Mouse (Mus musculus) liver, adult 2 months (tissue): ENCODE measurements at regions not wholly inside any gene's neighbourhood (a gene's known extent, or its start where the extent isn't known, plus 50 kb on each side); places are given as distances from the start of the nearest gene placed in this dataset.

Experiments
- DNase-seq: peaks from one replicate; pipeline ENCODE4 v3.0.0-alpha.2; 2011; ENCODE audit warnings: low read depth, low spot score; ENCODE audit errors: extremely low read depth
- H3K27ac ChIP-seq: fragments of 200-500 bp; replicated peaks from 2 replicates; pipeline ENCODE4 v1.5.1; 2012; ENCODE audit warnings: low read depth, mild to moderate bottlenecking, control low read depth, inconsistent platforms, low read length; ENCODE audit not compliant: insufficient read depth
- H3K27me3 ChIP-seq: fragments of 200-500 bp; 2 replicates; pipeline ENCODE4 v1.6.1; 2012; ENCODE audit warnings: mild to moderate bottlenecking, moderate library complexity, low read length, inconsistent platforms; ENCODE audit not compliant: control insufficient read depth, insufficient read depth
- H3K36me3 ChIP-seq: fragments of 200-500 bp; 2 replicates; pipeline ENCODE4 v1.6.1; 2012; ENCODE audit warnings: low read length, inconsistent platforms; ENCODE audit not compliant: control insufficient read depth, insufficient read depth
- H3K4me1 ChIP-seq: fragments of 200-500 bp; 2 replicates; pipeline ENCODE4 v1.6.1; 2011; ENCODE audit warnings: low read length; ENCODE audit not compliant: control insufficient read depth, insufficient read depth
- H3K4me3 ChIP-seq: fragments of 200-500 bp; 2 replicates; pipeline ENCODE4 v1.5.1; 2011; ENCODE audit warnings: low read depth, mild to moderate bottlenecking, control low read depth, low read length, moderate library complexity; ENCODE audit not compliant: insufficient read depth
- H3K79me2 ChIP-seq: fragments of 200-500 bp; 2 replicates; pipeline ENCODE4 v1.6.1; 2012; ENCODE audit warnings: inconsistent platforms, mild to moderate bottlenecking, low read length, moderate library complexity; ENCODE audit not compliant: control insufficient read depth, insufficient read depth
- H3K9ac ChIP-seq: fragments of 200-500 bp; 2 replicates; pipeline ENCODE4 v1.6.1; 2012; ENCODE audit warnings: low read depth, mild to moderate bottlenecking, control low read depth, inconsistent platforms, low read length
- CTCF ChIP-seq: fragments of 200-500 bp; IDR thresholded peaks from 2 replicates; pipeline ENCODE4 v1.5.1; 2011; ENCODE audit warnings: low read depth, low read length, control low read depth
- POLR2A ChIP-seq: fragments of 200-500 bp; IDR thresholded peaks from 2 replicates; pipeline ENCODE4 v1.6.1; 2011; ENCODE audit warnings: low read length, control low read depth; ENCODE audit not compliant: insufficient read depth; ENCODE audit errors: extremely low read depth
- WGBS: fragments of 180-500 bp; shearing (Covaris S2); methylation state at CpG from one replicate; pipeline ENCODE4 v1.1.7; 2018; 5-methylcytosine and 5-hydroxymethylcytosine counted together

DNA sequence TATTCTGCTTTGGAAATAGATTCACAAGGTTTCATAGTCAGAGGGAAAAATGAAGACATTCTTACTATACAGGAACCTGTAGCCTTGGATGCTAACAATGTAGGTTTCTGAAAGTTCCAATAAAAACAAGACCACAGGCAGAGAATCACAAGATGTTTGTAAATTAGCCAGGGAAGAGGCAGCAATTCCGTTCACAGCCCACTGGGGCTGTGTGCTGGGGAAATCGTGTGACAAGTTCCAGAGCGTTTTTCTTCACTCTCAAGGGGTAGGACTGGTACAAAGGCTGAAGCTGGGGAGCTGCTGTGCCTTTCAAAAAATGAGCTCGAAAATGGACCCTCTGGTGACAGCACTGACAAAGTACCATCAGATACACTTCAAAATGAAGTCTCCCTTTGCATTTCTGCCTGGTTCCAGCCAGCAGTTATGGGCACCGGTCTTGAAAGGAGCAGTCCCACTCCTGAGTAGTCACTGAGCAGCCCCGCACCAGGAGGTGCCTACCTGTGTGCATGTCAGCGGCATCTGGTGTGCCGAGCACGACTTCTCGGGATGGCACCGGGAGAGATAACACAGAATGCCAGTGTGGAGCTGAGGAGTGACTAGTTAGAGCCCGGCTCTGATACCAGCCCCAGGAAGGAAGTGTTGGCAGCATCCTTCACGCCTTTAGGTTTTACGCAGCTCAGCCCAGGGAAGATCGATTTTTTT is 77.0 kb upstream of the Mpp6 start:
- no peaks in the 10 kb centered on the region for H3K79me2 ChIP-seq
- 58% methylated on average over 15 of the region's 15 CpGs for WGBS
- no peaks in the 10 kb centered on the region for H3K27me3 ChIP-seq
- peaks cover 4% of the 10 kb centered on the region for H3K4me1 ChIP-seq
- no peaks in the 10 kb centered on the region for H3K36me3 ChIP-seq
- TF ChIP-seq CTCF = no peak
- TF ChIP-seq POLR2A = no peak
- no peak overlapping the region for H3K9ac ChIP-seq
- DNase-seq = no peak
- no peak overlapping the region for H3K4me3 ChIP-seq
- H3K27ac ChIP-seq = no peak overlapping the region

DNA sequence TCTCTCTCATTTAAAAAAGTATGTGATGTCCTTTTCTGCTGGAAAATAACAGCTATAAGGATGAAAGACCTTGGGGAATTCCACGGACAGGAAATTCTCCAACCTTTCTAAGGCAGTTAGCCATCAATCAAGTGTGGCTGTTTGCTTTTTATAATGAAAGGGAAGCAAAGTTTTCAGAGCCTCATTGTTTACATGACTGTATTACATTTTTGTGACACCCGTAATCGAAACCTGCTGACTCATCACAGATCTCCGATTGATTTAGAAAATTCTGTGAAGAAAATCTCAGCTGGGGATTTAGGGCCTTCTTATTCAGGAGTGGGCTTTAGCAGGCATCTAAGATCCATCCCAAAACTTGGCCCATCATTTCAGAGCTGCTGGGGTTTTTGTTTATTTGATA is 72.4 kb upstream of the Mpp6 start:
- TF ChIP-seq CTCF (no peak), POLR2A (no peak)
- 11% methylated on average over 4 of the region's 4 CpGs for WGBS
- DNase-seq = peak; percentile 66

DNA sequence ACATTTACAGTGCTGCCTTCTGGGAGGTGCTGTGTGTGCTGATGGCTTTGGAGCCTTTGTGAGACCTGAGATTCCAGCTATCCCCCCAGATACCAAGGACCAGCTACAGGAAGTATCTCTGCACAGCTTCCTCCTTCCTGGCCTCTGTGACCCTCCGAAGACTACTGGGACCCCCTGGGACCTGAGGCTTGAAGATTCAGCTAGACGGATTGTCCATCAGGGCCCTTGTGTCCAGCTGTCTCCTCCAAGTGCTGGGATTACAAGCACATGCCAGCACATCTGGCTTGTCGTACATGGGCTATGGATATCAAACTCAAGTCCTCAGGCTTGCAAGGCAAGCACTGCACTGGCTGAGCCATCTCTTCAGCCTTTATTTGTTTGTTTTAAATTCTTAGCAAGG is 71.7 kb upstream of the Mpp6 start:
- 59% methylated on average over 3 of the region's 3 CpGs for WGBS
- Histone ChIP-seq H3K27ac (no peak overlapping the region), H3K27me3 (no peaks in the 10 kb centered on the region), H3K4me1 (peaks cover 23% of the 10 kb centered on the region), H3K4me3 (no peak overlapping the region), H3K79me2 (no peaks in the 10 kb centered on the region), H3K36me3 (no peaks in the 10 kb centered on the region), H3K9ac (no peak overlapping the region)
- DNase-seq = no peak
- TF ChIP-seq CTCF (no peak), POLR2A (no peak)

More for the DNA sequence above, 72.4 kb upstream of the Mpp6 start:
- Histone ChIP-seq H3K79me2 (no peaks in the 10 kb centered on the region), H3K27me3 (no peaks in the 10 kb centered on the region), H3K4me3 (peak overlapping the region; percentile 30; the same call in 1 of the 2 replicates), H3K27ac (no peak overlapping the region; the same call in 1 of the 2 replicates), H3K36me3 (no peaks in the 10 kb centered on the region), H3K4me1 (peaks cover 17% of the 10 kb centered on the region), H3K9ac (no peak overlapping the region)

DNA sequence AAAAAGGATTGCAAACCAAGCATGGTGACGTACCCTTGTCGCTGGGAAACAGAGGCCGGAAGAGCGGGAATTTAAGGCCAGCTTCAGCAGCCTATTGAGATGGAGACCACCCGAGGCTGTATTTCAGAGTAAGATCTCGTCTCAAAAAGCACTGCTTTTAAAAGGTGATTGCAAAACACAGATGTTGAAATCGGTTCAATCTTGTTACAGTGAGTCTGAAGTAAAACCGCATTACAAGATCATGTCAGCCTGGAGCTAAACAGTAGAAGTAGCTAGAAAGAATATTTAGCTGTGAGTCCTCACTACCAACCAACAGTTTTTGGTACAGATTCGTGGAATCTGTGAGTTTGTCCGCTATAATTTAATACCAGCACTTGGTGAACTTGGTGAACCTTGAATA is 69.0 kb upstream of the Mpp6 start:
- TF ChIP-seq CTCF (no peak), POLR2A (no peak)
- Histone ChIP-seq H3K4me1 (peaks cover 29% of the 10 kb centered on the region), H3K4me3 (no peak overlapping the region), H3K9ac (no peak overlapping the region), H3K27ac (peak overlapping the region; percentile 83), H3K36me3 (no peaks in the 10 kb centered on the region), H3K27me3 (no peaks in the 10 kb centered on the region), H3K79me2 (no peaks in the 10 kb centered on the region)
- DNase-seq = peak; percentile 87
- 58% methylated on average over 10 of the region's 10 CpGs for WGBS

DNA sequence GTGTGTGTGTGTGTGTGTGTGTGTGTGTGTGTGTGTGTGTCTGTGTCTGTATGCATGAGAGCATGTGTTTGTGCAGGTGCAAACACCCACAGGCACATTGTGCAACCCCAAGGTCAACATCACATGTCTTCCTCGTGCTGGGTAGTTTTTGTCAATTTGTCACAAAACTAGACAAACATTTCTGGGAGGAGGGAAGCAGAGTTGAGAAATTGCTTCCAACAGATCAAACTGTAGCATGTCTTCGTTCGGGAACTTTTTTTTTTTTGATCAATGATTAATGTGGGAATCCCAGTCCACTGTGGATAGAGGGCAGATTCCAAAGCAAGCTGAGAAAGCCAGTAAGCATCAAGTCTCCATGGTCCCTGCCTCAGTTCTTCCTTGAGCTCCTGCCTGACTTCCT is 67.9 kb upstream of the Mpp6 start:
- Histone ChIP-seq H3K4me3 (no peak overlapping the region), H3K9ac (peak overlapping the region; percentile 24; the same call in 1 of the 2 replicates), H3K4me1 (peaks cover 29% of the 10 kb centered on the region), H3K36me3 (no peaks in the 10 kb centered on the region), H3K27ac (peak overlapping the region; percentile 96), H3K27me3 (no peaks in the 10 kb centered on the region), H3K79me2 (no peaks in the 10 kb centered on the region)
- 14% methylated on average over 3 of the region's 3 CpGs for WGBS
- DNase-seq = peak; percentile 100
- TF ChIP-seq CTCF = no peak

DNA sequence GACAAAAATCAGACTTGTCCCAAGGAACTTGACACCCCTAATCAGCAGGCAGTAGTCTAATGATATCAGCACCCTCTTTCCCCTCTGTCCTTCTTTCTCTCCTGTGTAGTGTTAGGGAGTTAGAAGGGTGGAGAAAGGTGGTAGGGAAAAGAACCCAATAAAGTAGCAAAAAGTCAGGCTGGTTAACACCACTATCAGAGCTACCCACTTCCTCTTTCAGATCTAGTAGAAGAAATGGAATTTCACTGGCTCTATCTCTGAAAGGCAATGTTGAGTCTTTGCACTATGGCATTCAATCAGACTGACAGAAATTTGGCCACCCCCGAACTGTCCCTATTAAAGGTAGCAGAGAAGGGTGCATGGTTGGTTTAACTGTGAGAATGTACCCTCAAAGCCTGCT is 65.9 kb upstream of the Mpp6 start:
- WGBS = 90% methylated on average over 1 of the region's 1 CpGs
- H3K27me3 ChIP-seq = no peaks in the 10 kb centered on the region
- H3K4me1 ChIP-seq = peaks cover 21% of the 10 kb centered on the region
- H3K9ac ChIP-seq = no peak overlapping the region
- no peak overlapping the region for H3K27ac ChIP-seq
- no peaks in the 10 kb centered on the region for H3K79me2 ChIP-seq
- TF ChIP-seq POLR2A (no peak), CTCF (no peak)
- no peak overlapping the region for H3K4me3 ChIP-seq
- no peak for DNase-seq
- no peaks in the 10 kb centered on the region for H3K36me3 ChIP-seq
